Mouse (Mus musculus) thymus, adult 18-20 months (tissue): ENCODE results near the gene Rab2b.

Experiments used
- DNase-seq, 2 experiments: peaks; one replicate each; pipeline ENCODE4 v3.0.0; 2022; ENCODE audit warnings: mixed read lengths in 2 of 2

Rab2b gene

GRCm38 (mm10) chr14:52272781-52273180, 6.6 kb downstream of the Rab2b start:
- no peak for DNase-seq

- DNase-seq: peak; percentile 98 to 99
Observed at GRCm38 (mm10) chr14:52257484-52258213, 21.7 kb downstream of the Rab2b start, which contains the start of gene Chd8. Gene Chd8, minus strand, starts transcription at chr14:52257780.

- DNase-seq: no peak
Observed at GRCm38 (mm10) chr14:52256311-52257175, 22.8 kb downstream of the Rab2b start.

GRCm38 (mm10) chr14:52246129-52246528, 33.2 kb downstream of the Rab2b start:
- no peak for DNase-seq

DNA sequence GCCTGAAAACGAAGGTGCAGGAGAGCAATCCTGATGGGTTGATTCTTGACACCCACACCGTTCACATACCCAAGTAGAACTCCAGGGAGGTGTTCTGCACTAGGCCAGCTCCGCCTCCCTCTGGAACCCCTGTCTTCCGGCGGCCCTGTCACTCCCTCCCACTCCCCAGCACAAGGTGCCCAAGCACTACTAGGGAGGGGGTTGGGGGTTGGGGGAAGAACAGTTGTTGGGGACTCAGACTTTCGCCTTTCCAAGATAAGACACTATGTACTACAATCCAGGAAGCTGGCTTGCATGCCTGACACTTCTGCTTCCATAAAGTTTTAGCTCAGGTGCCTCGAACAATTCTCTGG, 34.7 kb downstream of the Rab2b start:
- no peak for DNase-seq

GRCm38 (mm10) chr14:52244041-52244689, 35.2 kb downstream of the Rab2b start:
- peak; percentile 98 to 100 for DNase-seq

- DNase-seq: no peak
Observed at GRCm38 (mm10) chr14:52236216-52236615, 43.1 kb downstream of the Rab2b start.

GRCm38 (mm10) chr14:52235165-52235564, 44.2 kb downstream of the Rab2b start:
- no peak for DNase-seq

GRCm38 (mm10) chr14:52232249-52232648, 47.1 kb downstream of the Rab2b start:
- DNase-seq: no peak

DNA sequence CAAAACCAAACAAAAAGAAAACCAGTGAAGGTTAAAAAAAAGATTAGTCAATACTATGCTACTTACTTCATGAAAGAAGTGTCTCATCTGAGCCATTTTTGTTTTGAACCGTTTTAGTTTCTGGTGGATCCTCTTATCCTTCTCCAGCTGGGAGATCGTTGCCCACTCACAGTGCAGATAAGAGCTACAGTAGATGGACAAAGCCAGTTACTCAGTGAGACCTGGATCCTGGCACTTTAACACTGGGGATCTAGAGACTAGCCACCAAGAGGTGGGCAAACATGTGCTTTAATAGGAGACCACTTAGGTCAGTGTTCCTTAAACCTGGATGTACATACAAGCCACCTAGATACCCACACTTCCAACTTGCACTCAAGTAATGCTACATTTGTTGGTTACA, 53.4 kb downstream of the Rab2b start:
- no peak for DNase-seq

DNA sequence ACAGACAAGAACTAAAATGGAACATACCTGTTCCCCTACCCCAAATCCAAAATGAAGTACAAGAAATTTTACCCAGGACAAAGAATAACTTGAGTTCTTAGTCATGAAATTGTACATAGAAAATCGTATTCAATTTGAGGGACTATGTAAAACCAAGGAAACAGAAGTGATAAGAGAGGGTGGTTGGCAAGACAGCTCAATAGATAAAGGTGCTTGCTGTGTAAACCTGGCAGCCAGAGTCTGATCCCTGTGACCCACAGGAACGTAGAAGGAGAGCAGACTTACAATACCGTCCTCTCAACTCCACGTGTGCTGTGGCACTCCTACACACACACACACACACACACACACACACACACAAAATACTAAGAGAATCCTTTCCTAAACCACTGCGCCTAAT, 62.1 kb downstream of the Rab2b start:
- DNase-seq: no peak
